ENCODE assay signal across 22 mouse cellular contexts in the genomic region with DNA sequence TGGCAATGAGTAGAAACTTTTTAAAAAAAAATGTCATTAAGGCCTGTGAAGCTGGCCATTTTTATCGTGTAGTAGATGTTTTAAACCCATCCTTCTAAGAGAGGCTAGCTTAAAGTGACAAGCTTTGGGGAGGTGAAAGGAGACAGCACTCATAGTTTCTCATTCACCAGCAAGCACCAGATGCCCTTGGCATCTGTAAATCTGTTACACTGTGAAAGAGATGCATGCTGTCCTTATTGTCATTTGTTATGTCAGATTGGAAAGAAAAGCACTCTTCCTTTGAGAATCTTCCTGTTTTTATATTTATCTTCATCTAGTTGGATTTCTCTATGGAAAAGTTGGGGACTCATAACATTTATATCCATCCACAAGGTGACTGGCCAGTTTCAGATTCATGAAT.
A peak's percentile ranks its signal among the peaks of the same experiment; 100 is the strongest.
DNase-seq lines count a peak whose midpoint lies in the region; ATAC-seq lines count a peak whose summit lies in the region.
"Had no signal": no experiment of that assay in that cellular context is flagged by ENCODE, and none has a peak within 500 bp of the region (broad histone marks: within the 10 kb centered on the region; RNA-seq: fewer than 3 reads in every experiment).

No protein-coding gene starts in this region.

- H3K9ac ChIP-seq in forebrain, embryonic 14.5 days (ENCODE audit: low read length): no peak overlapping the region
- no peak overlapping the region for H3K9ac ChIP-seq in forebrain, embryonic 13.5 days
- H3K9ac ChIP-seq: embryonic facial prominence, embryonic 12.5 days; embryonic facial prominence, embryonic 15.5 days; heart, embryonic 13.5 days; hindbrain, embryonic 13.5 days; intestine, embryonic 15.5 days had no signal

- no peak overlapping the region for H3K4me3 ChIP-seq in forebrain, embryonic 14.5 days (ENCODE audit: low read depth, low read length)
- no peak overlapping the region for H3K4me3 ChIP-seq in forebrain, embryonic 13.5 days
- H3K4me3 ChIP-seq: embryonic facial prominence, embryonic 12.5 days; embryonic facial prominence, embryonic 15.5 days; heart, adult 2 months; heart, embryonic 10.5 days; heart, embryonic 13.5 days; hindbrain, embryonic 13.5 days; intestine, embryonic 15.5 days had no signal

- WGBS in forebrain, embryonic 14.5 days: 70% methylated on average over 1 of the region's 1 CpGs
- WGBS in forebrain, embryonic 13.5 days: 81% methylated on average over 1 of the region's 1 CpGs

- no peaks in the 10 kb centered on the region for H3K9me3 ChIP-seq in forebrain, embryonic 14.5 days (replicated peaks; ENCODE audit: control insufficient read depth, low read length)
- H3K9me3 ChIP-seq in forebrain, embryonic 13.5 days (replicated peaks): no peaks in the 10 kb centered on the region
- H3K9me3 ChIP-seq: embryonic facial prominence, embryonic 12.5 days; embryonic facial prominence, embryonic 15.5 days; heart, embryonic 10.5 days; heart, embryonic 13.5 days; hindbrain, embryonic 13.5 days; intestine, embryonic 15.5 days had no signal

- no peak for ATAC-seq in forebrain, embryonic 14.5 days
- no peak for ATAC-seq in forebrain, embryonic 13.5 days
- ATAC-seq: activated CD4-positive, CD25-positive, alpha-beta regulatory T cell, adult 4 months; hindbrain, embryonic 16.5 days; intestine, embryonic 15.5 days had no signal

- no peak overlapping the region for H3K27ac ChIP-seq in forebrain, embryonic 14.5 days (ENCODE audit: low read depth, low read length)
- no peak overlapping the region for H3K27ac ChIP-seq in forebrain, embryonic 13.5 days
- H3K27ac ChIP-seq: embryonic facial prominence, embryonic 12.5 days; embryonic facial prominence, embryonic 15.5 days; heart, adult 2 months; heart, embryonic 10.5 days; heart, embryonic 13.5 days; hindbrain, embryonic 13.5 days; intestine, embryonic 15.5 days had no signal

- no peaks in the 10 kb centered on the region for H3K27me3 ChIP-seq in forebrain, embryonic 14.5 days (replicated peaks; ENCODE audit: control insufficient read depth, insufficient read depth, low read length)
- no peaks in the 10 kb centered on the region for H3K27me3 ChIP-seq in forebrain, embryonic 13.5 days
- H3K27me3 ChIP-seq: embryonic facial prominence, embryonic 12.5 days; embryonic facial prominence, embryonic 15.5 days; heart, embryonic 13.5 days; hindbrain, embryonic 13.5 days; intestine, embryonic 15.5 days had no signal

- no peak overlapping the region for H3K4me2 ChIP-seq in forebrain, embryonic 14.5 days (ENCODE audit: low read length)
- H3K4me2 ChIP-seq in forebrain, embryonic 13.5 days: no peak overlapping the region
- H3K4me2 ChIP-seq: embryonic facial prominence, embryonic 12.5 days; embryonic facial prominence, embryonic 15.5 days; heart, embryonic 13.5 days; hindbrain, embryonic 13.5 days; intestine, embryonic 15.5 days had no signal

- DNase-seq in forebrain, embryonic 14.5 days (ENCODE audit: low spot score): peak; percentile 11
- peak; percentile 23 for DNase-seq in layer of hippocampus, adult 11-12 months (ENCODE audit: low spot score)
- no peak for DNase-seq in layer of hippocampus, postnatal 10 days (ENCODE audit: low spot score in 2 of 2)
- DNase-seq in layer of hippocampus, adult 9-11 months: peak; percentile 39
- DNase-seq in layer of hippocampus, postnatal 25 days (ENCODE audit: extremely low spot score in 1 of 2, low spot score in 1 of 2): no peak
- DNase-seq: adrenal gland, adult 8-10 months; adrenal gland, postnatal 25 days; cerebellum, adult 11 months; cerebellum, adult 2 months; cerebellum, adult 9-11 months; cerebellum, postnatal 25 days; gastrocnemius, postnatal 25 days; heart, adult 2 months had no signal

- H3K4me1 ChIP-seq in forebrain, embryonic 14.5 days (ENCODE audit: control insufficient read depth, insufficient read depth, low read length): peaks cover 4% of the 10 kb centered on the region; the same call in 1 of the 2 replicates
- peaks cover 17% of the 10 kb centered on the region for H3K4me1 ChIP-seq in forebrain, embryonic 13.5 days
- H3K4me1 ChIP-seq: embryonic facial prominence, embryonic 12.5 days; embryonic facial prominence, embryonic 15.5 days; hindbrain, embryonic 13.5 days; intestine, embryonic 15.5 days had no signal

- no peaks in the 10 kb centered on the region for H3K36me3 ChIP-seq in forebrain, embryonic 14.5 days (ENCODE audit: control insufficient read depth, insufficient read depth, low read length)
- no peaks in the 10 kb centered on the region for H3K36me3 ChIP-seq in forebrain, embryonic 13.5 days (ENCODE audit: poor library complexity, severe bottlenecking)
- H3K36me3 ChIP-seq: embryonic facial prominence, embryonic 12.5 days; embryonic facial prominence, embryonic 15.5 days; heart, embryonic 10.5 days; heart, embryonic 13.5 days; hindbrain, embryonic 13.5 days; intestine, embryonic 15.5 days had no signal

Comparison
In these comparisons a context has a peak if more than half of its experiments do, and no peak if none do; other contexts are left out.
1. DNase-seq: peak in forebrain, embryonic 14.5 days (single experiment), layer of hippocampus, adult 11-12 months (single experiment) and layer of hippocampus, adult 9-11 months (single experiment); none in layer of hippocampus, postnatal 10 days (0 of 2) and layer of hippocampus, postnatal 25 days (0 of 2).